Mouse (Mus musculus): ENCODE measurements at regions not wholly inside any gene's neighbourhood (a gene's known extent, or its start where the extent isn't known, plus 50 kb on each side); places are given as distances from the start of the nearest gene placed in this dataset.

GRCm38 (mm10) chr14:68783216-68783615 is 510.9 kb downstream of the Synb start:
- DNase-seq = no peak

- no peak for DNase-seq
Observed at GRCm38 (mm10) chr14:68770411-68770810, 523.7 kb downstream of the Synb start.

GRCm38 (mm10) chr14:68762916-68763315 is 531.2 kb downstream of the Synb start:
- no peak for DNase-seq

- no peak for DNase-seq
Observed at GRCm38 (mm10) chr14:68744661-68745060, 549.4 kb downstream of the Synb start.

- no peak for DNase-seq
Observed at GRCm38 (mm10) chr14:68738474-68738873, 555.6 kb downstream of the Synb start.

GRCm38 (mm10) chr14:68735756-68736155 is 558.3 kb downstream of the Synb start:
- peak; percentile 77 for DNase-seq

- DNase-seq = no peak
Observed at GRCm38 (mm10) chr14:68721156-68721555, 572.9 kb downstream of the Synb start.

GRCm38 (mm10) chr14:68719429-68720160 is 574.5 kb downstream of the Synb start:
- no peak for DNase-seq

GRCm38 (mm10) chr14:68718846-68719245 is 575.3 kb downstream of the Synb start:
- DNase-seq = no peak

All from kidney, postnatal 14 days (tissue).